Mouse (Mus musculus) spleen, adult 2 months (tissue): ENCODE measurements at regions not wholly inside any gene's neighbourhood (a gene's known extent, or its start where the extent isn't known, plus 50 kb on each side); places are given as distances from the start of the nearest gene placed in this dataset.

ENCODE experiments used
- DNase-seq, 2 experiments: peaks; one replicate each; pipeline versions ENCODE4 v3.0.0 to v3.0.0-alpha.2; 2012 to 2021; ENCODE audit warnings: low spot score in 2 of 2, low read depth in 1 of 2
- H3K27ac ChIP-seq: fragments of 200-500 bp; 2 replicates; pipeline ENCODE4 v1.5.1; 2012; ENCODE audit warnings: low read length, inconsistent platforms; ENCODE audit not compliant: insufficient read depth
- H3K27me3 ChIP-seq: fragments of 200-500 bp; 2 replicates; pipeline ENCODE4 v1.6.1; 2012; ENCODE audit warnings: mild to moderate bottlenecking, moderate library complexity, low read length, inconsistent platforms; ENCODE audit not compliant: control insufficient read depth, insufficient read depth
- H3K36me3 ChIP-seq: fragments of 200-500 bp; 2 replicates; pipeline ENCODE4 v1.6.1; 2012; ENCODE audit warnings: mild to moderate bottlenecking, low read length, inconsistent platforms; ENCODE audit not compliant: control insufficient read depth, insufficient read depth
- H3K4me1 ChIP-seq: fragments of 200-500 bp; 2 replicates; pipeline ENCODE4 v1.6.1; 2011; ENCODE audit warnings: inconsistent platforms; ENCODE audit not compliant: control insufficient read depth, insufficient read depth, insufficient read length
- H3K4me3 ChIP-seq: fragments of 200-500 bp; 2 replicates; pipeline ENCODE4 v1.5.1; 2011; ENCODE audit warnings: mild to moderate bottlenecking, inconsistent platforms; ENCODE audit not compliant: insufficient read depth, insufficient read length; ENCODE audit errors: extremely low read depth
- CTCF ChIP-seq: fragments of 200-500 bp; IDR thresholded peaks from 2 replicates; pipeline ENCODE4 v1.5.1; 2011; ENCODE audit warnings: mild to moderate bottlenecking, inconsistent platforms; ENCODE audit not compliant: insufficient read depth, insufficient read length, insufficient replicate concordance; ENCODE audit errors: extremely low read depth
- POLR2A ChIP-seq: fragments of 200-500 bp; IDR thresholded peaks from 2 replicates; pipeline ENCODE4 v1.6.1; 2011; ENCODE audit warnings: low read depth, low read length, inconsistent platforms
- WGBS: fragments of 180-500 bp; shearing (Covaris S2); methylation state at CpG from one replicate; pipeline ENCODE4 v1.1.7; 2018; 5-methylcytosine and 5-hydroxymethylcytosine counted together

- WGBS, result 77% methylated on average over 3 of the region's 3 CpGs
- no peak for TF ChIP-seq POLR2A
- TF ChIP-seq CTCF, result no peak
Measured at GRCm38 (mm10) chr5:146684429-146684828, 99.4 kb upstream of the Gpr12 start.

GRCm38 (mm10) chr5:146683554-146683953 is 98.5 kb upstream of the Gpr12 start:
- 42% methylated on average over 8 of the region's 8 CpGs for WGBS
- H3K4me3 ChIP-seq, result no peak overlapping the region
- DNase-seq, result no peak
- TF ChIP-seq CTCF, result no peak
- TF ChIP-seq POLR2A, result no peak
- no peak overlapping the region for H3K27ac ChIP-seq
- peaks cover 40% of the 10 kb centered on the region; the same call in 1 of the 2 replicates for H3K4me1 ChIP-seq
- no peaks in the 10 kb centered on the region for H3K36me3 ChIP-seq
- H3K27me3 ChIP-seq, result no peaks in the 10 kb centered on the region

More at GRCm38 (mm10) chr5:146684429-146684828, 99.4 kb upstream of the Gpr12 start:
- Histone ChIP-seq H3K4me1 (peaks cover 33% of the 10 kb centered on the region; the same call in 1 of the 2 replicates), H3K4me3 (no peak overlapping the region), H3K36me3 (no peaks in the 10 kb centered on the region), H3K27ac (no peak overlapping the region), H3K27me3 (no peaks in the 10 kb centered on the region)
- DNase-seq, result no peak

GRCm38 (mm10) chr5:146682893-146683292 is 97.9 kb upstream of the Gpr12 start:
- H3K4me1 ChIP-seq, result peaks cover 37% of the 10 kb centered on the region; the same call in 1 of the 2 replicates
- no peak overlapping the region for H3K4me3 ChIP-seq
- TF ChIP-seq POLR2A (no peak), CTCF (no peak)
- no peaks in the 10 kb centered on the region for H3K36me3 ChIP-seq
- H3K27me3 ChIP-seq, result no peaks in the 10 kb centered on the region
- no peak overlapping the region for H3K27ac ChIP-seq
- 68% methylated on average over 5 of the region's 5 CpGs for WGBS
- DNase-seq, result no peak

GRCm38 (mm10) chr5:146681512-146681911 is 96.5 kb upstream of the Gpr12 start:
- H3K27ac ChIP-seq, result peak overlapping the region; percentile 83
- DNase-seq, result peak; percentile 76 to 88
- no peak overlapping the region for H3K4me3 ChIP-seq
- no peaks in the 10 kb centered on the region for H3K27me3 ChIP-seq
- H3K4me1 ChIP-seq, result peaks cover 38% of the 10 kb centered on the region; the same call in 1 of the 2 replicates
- TF ChIP-seq CTCF (no peak), POLR2A (no peak)
- H3K36me3 ChIP-seq, result no peaks in the 10 kb centered on the region
- 11% methylated on average over 9 of the region's 9 CpGs for WGBS

- H3K27ac ChIP-seq, result peak overlapping the region; percentile 58; the same call in 1 of the 2 replicates
- DNase-seq, result peak in 1 of 2 experiments; percentile 18
- H3K36me3 ChIP-seq, result no peaks in the 10 kb centered on the region
- peaks cover 48% of the 10 kb centered on the region; the same call in 1 of the 2 replicates for H3K4me1 ChIP-seq
- H3K27me3 ChIP-seq, result no peaks in the 10 kb centered on the region
- TF ChIP-seq CTCF (no peak), POLR2A (no peak)
- 52% methylated on average over 6 of the region's 6 CpGs for WGBS
- no peak overlapping the region for H3K4me3 ChIP-seq
Measured at GRCm38 (mm10) chr5:146679198-146679681, 94.2 kb upstream of the Gpr12 start.

- no peak for DNase-seq
- H3K4me3 ChIP-seq, result no peak overlapping the region
- no peaks in the 10 kb centered on the region for H3K36me3 ChIP-seq
- WGBS, result 57% methylated on average over 10 of the region's 10 CpGs
- TF ChIP-seq CTCF, result no peak
- TF ChIP-seq POLR2A, result no peak
- peaks cover 48% of the 10 kb centered on the region; the same call in 1 of the 2 replicates for H3K4me1 ChIP-seq
- H3K27ac ChIP-seq, result peak overlapping the region; percentile 58; the same call in 1 of the 2 replicates
- H3K27me3 ChIP-seq, result no peaks in the 10 kb centered on the region
Measured at GRCm38 (mm10) chr5:146678775-146679170, 93.7 kb upstream of the Gpr12 start.

- Histone ChIP-seq H3K27ac (peak overlapping the region; percentile 58; the same call in 1 of the 2 replicates), H3K27me3 (no peaks in the 10 kb centered on the region), H3K4me1 (peaks cover 45% of the 10 kb centered on the region; the same call in 1 of the 2 replicates), H3K4me3 (no peak overlapping the region), H3K36me3 (no peaks in the 10 kb centered on the region)
- 75% methylated on average over 13 of the region's 13 CpGs for WGBS
- TF ChIP-seq POLR2A (no peak), CTCF (no peak)
- DNase-seq, result no peak
Measured at GRCm38 (mm10) chr5:146678049-146678774, 93.2 kb upstream of the Gpr12 start.
